Mouse (Mus musculus) G1E (cell line): ENCODE results near the gene Trim9. TPM values are rescaled to one million over a fixed set of nuclear protein-coding genes. Genes with fewer than 3 reads are reported as not detected.

Source experiments
- ATAC-seq: 2 replicates; pipeline ENCODE4 v1.8.0; 2016; ENCODE audit warnings: mild to moderate bottlenecking; ENCODE audit not compliant: insufficient number of reproducible peaks, poor library complexity, low FRiP score, severe bottlenecking; ENCODE audit errors: extremely low read depth
- DNase-seq: peaks from one replicate; pipeline ENCODE4 v3.0.0; 2012; ENCODE audit warnings: low spot score
- H3K27me3 ChIP-seq: 2 replicates; pipeline ENCODE4 v1.6.1; 2012; ENCODE audit warnings: mild to moderate bottlenecking, low read length, inconsistent platforms; ENCODE audit not compliant: insufficient read depth
- H3K36me3 ChIP-seq: replicated peaks from 2 replicates; pipeline ENCODE3; 2012; ENCODE audit warnings: mild to moderate bottlenecking, inconsistent platforms
- H3K4me1 ChIP-seq: 2 replicates; pipeline ENCODE4 v1.6.1; 2012; ENCODE audit warnings: low read depth, low read length, inconsistent platforms, mixed read lengths; ENCODE audit not compliant: insufficient read depth
- H3K4me3 ChIP-seq: 2 replicates; pipeline ENCODE4 v1.5.1; 2012; ENCODE audit warnings: low read depth, mild to moderate bottlenecking, inconsistent platforms, low read length, moderate library complexity, mixed read lengths
- H3K9me3 ChIP-seq: replicated peaks from 2 replicates; pipeline ENCODE4 v1.6.1; 2012; ENCODE audit warnings: inconsistent platforms
- CTCF ChIP-seq: IDR thresholded peaks from 2 replicates; pipeline ENCODE4 v1.5.1; 2012; ENCODE audit warnings: low read depth, low read length, inconsistent platforms, mixed read lengths
- GATA1 ChIP-seq: IDR thresholded peaks from 2 replicates; pipeline ENCODE4 v1.6.1; 2012; ENCODE audit warnings: borderline replicate concordance, low read length, inconsistent platforms, mixed read lengths
- GATA2 ChIP-seq: IDR thresholded peaks from 2 replicates; pipeline ENCODE4 v1.6.1; 2012; ENCODE audit warnings: low read depth, low read length, inconsistent platforms, borderline replicate concordance
- POLR2AphosphoS5 ChIP-seq: IDR thresholded peaks from 2 replicates; pipeline ENCODE4 v1.6.1; 2012; ENCODE audit warnings: low read depth, low read length, inconsistent platforms; ENCODE audit not compliant: insufficient replicate concordance
- TAL1 ChIP-seq: conservative IDR thresholded peaks from 2 replicates; pipeline ENCODE4 v1.6.1; 2012; ENCODE audit warnings: low read depth, low read length, inconsistent platforms, mixed read lengths
- polyA plus RNA-seq: library from polyadenylated mRNA; stranded (reverse); fragments of >175 nt; gene quantifications from 2 replicates; pipeline ENCODE4 v1.2.3, GENCODE M21; 2012
- total RNA-seq, 2 experiments: library from RNA; stranded (forward) in 1 of 2; stranded (reverse) in 1 of 2; fragments of 200-1000 nt in 1 of 2; fragments of >200 nt in 1 of 2; fragmentation: Nextera tagmentation in 1 of 2; gene quantifications; 2 replicates each; pipeline ENCODE4 v1.2.3; 2014 to 2017

Gene Trim9
- total and polyA plus RNA-seq, 3 experiments = 1.1 TPM; not detected in 2

- Histone ChIP-seq H3K4me3 (no peak overlapping the region), H3K9me3 (no peaks in the 10 kb centered on the region), H3K36me3 (no peaks in the 10 kb centered on the region), H3K27me3 (no peaks in the 10 kb centered on the region; the same call in 1 of the 2 replicates), H3K4me1 (no peaks in the 10 kb centered on the region; the same call in 1 of the 2 replicates)
- no peak for DNase-seq
- TF ChIP-seq TAL1 (no peak), GATA2 (no peak), CTCF (no peak), POLR2AphosphoS5 (no peak), GATA1 (no peak)
- ATAC-seq = no peak
Observed at GRCm38 (mm10) chr12:70367326-70368248, 20.2 kb upstream of the Trim9 start.

GRCm38 (mm10) chr12:70363016-70363415, 15.6 kb upstream of the Trim9 start:
- H3K4me3 ChIP-seq = no peak overlapping the region
- no peak for DNase-seq
- no peaks in the 10 kb centered on the region; the same call in 1 of the 2 replicates for H3K27me3 ChIP-seq
- no peaks in the 10 kb centered on the region for H3K36me3 ChIP-seq
- H3K9me3 ChIP-seq = no peaks in the 10 kb centered on the region
- no peak for TF ChIP-seq TAL1
- TF ChIP-seq GATA2 = no peak
- no peak for TF ChIP-seq CTCF
- TF ChIP-seq POLR2AphosphoS5 = no peak
- no peak for TF ChIP-seq GATA1
- ATAC-seq = no peak
- no peaks in the 10 kb centered on the region; the same call in 1 of the 2 replicates for H3K4me1 ChIP-seq

- Histone ChIP-seq H3K4me3 (no peak overlapping the region), H3K27me3 (no peaks in the 10 kb centered on the region; the same call in none of the 2 replicates), H3K9me3 (no peaks in the 10 kb centered on the region), H3K36me3 (no peaks in the 10 kb centered on the region), H3K4me1 (no peaks in the 10 kb centered on the region)
- TF ChIP-seq TAL1 (no peak), GATA2 (no peak), GATA1 (no peak), CTCF (no peak), POLR2AphosphoS5 (no peak)
- ATAC-seq (no peak), DNase-seq (no peak)
Observed at GRCm38 (mm10) chr12:70360276-70360675, 12.9 kb upstream of the Trim9 start.

- no peak for ATAC-seq
Observed at GRCm38 (mm10) chr12:70359443-70359842, 12.0 kb upstream of the Trim9 start.

DNA sequence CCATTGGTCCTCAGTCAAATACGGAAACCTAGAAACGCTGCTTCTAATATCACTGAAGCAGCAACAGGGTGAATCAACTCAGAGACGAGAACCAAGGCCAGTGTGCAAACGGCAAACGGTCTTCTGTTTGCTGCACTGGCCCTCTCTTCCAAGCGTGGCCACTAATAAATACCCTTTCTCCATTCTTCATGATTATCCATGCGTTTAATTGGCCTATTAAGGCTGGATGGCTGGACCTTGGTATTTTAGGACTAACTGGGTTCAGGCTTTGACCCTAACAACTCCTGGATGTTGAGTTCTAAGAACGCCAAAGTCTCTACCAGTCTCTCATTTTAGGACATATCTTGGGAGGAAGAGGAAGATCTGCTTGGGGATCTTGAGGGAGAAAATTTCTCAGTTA, 7.5 kb upstream of the Trim9 start:
- H3K9me3 ChIP-seq = no peaks in the 10 kb centered on the region
- DNase-seq (no peak), ATAC-seq (no peak)
- no peak for TF ChIP-seq GATA1
- no peak for TF ChIP-seq TAL1
- TF ChIP-seq GATA2 = no peak
- TF ChIP-seq CTCF = no peak
- TF ChIP-seq POLR2AphosphoS5 = no peak
- H3K4me1 ChIP-seq = no peaks in the 10 kb centered on the region
- peaks cover 2% of the 10 kb centered on the region; the same call in 1 of the 2 replicates for H3K27me3 ChIP-seq
- no peaks in the 10 kb centered on the region for H3K36me3 ChIP-seq
- H3K4me3 ChIP-seq = no peak overlapping the region

More at GRCm38 (mm10) chr12:70359443-70359842, 12.0 kb upstream of the Trim9 start:
- Histone ChIP-seq H3K27me3 (peaks cover 2% of the 10 kb centered on the region), H3K9me3 (no peaks in the 10 kb centered on the region), H3K4me1 (no peaks in the 10 kb centered on the region), H3K4me3 (no peak overlapping the region), H3K36me3 (no peaks in the 10 kb centered on the region)
- no peak for DNase-seq
- TF ChIP-seq GATA2 (no peak), GATA1 (no peak), TAL1 (no peak), POLR2AphosphoS5 (no peak), CTCF (no peak)

- ATAC-seq = no peak
- Histone ChIP-seq H3K4me3 (no peak overlapping the region), H3K9me3 (peaks cover 13% of the 10 kb centered on the region), H3K36me3 (no peaks in the 10 kb centered on the region), H3K27me3 (peaks cover 21% of the 10 kb centered on the region), H3K4me1 (no peaks in the 10 kb centered on the region)
- DNase-seq = no peak
- TF ChIP-seq CTCF (no peak), GATA1 (no peak), GATA2 (no peak), TAL1 (no peak), POLR2AphosphoS5 (no peak)
Observed at GRCm38 (mm10) chr12:70350490-70350889, 3.1 kb upstream of the Trim9 start.
